Mouse (Mus musculus) heart, postnatal 0 days (tissue): Measurements from ENCODE around the gene Prkag1. TPM values are rescaled to one million over a fixed set of nuclear protein-coding genes. Genes with fewer than 3 reads are reported as not detected.

ENCODE experiments used
- ATAC-seq: fragments of 200-750 bp; cut with Nextera tagmentation; 2 replicates; pipeline ENCODE4 v1.8.0; 2017; ENCODE audit warnings: low read depth, moderate number of reproducible peaks, moderate library complexity; ENCODE audit not compliant: insufficient read depth
- DNase-seq: peaks from one replicate; pipeline ENCODE4 v3.0.0-alpha.2; 2016; ENCODE audit warnings: low spot score
- H3K27ac ChIP-seq: fragments of 300-500 bp; sonication (generic); 2 replicates; pipeline ENCODE4 v1.5.1; 2014; ENCODE audit warnings: low read depth, mild to moderate bottlenecking
- H3K27me3 ChIP-seq: fragments of 300-500 bp; sonication (generic); 2 replicates; pipeline ENCODE4 v1.6.1; 2014; ENCODE audit warnings: low read length, mixed read lengths; ENCODE audit not compliant: control insufficient read depth, insufficient read depth
- H3K36me3 ChIP-seq: fragments of 300-500 bp; sonication (generic); replicated peaks from 2 replicates; pipeline ENCODE4 v1.6.1; 2014; ENCODE audit warnings: low read length, mixed read lengths; ENCODE audit not compliant: control insufficient read depth, insufficient read depth
- H3K4me1 ChIP-seq: fragments of 300-500 bp; sonication (generic); 2 replicates; pipeline ENCODE4 v1.6.1; 2014; ENCODE audit warnings: antibody characterized with exemption; ENCODE audit not compliant: control insufficient read depth, insufficient read depth
- H3K4me2 ChIP-seq: fragments of 300-500 bp; sonication (generic); 2 replicates; pipeline ENCODE4 v1.6.1; 2014; ENCODE audit warnings: low read depth, mild to moderate bottlenecking, low read length, moderate library complexity
- H3K4me3 ChIP-seq: fragments of 300-500 bp; sonication (generic); 2 replicates; pipeline ENCODE4 v1.5.1; 2014; ENCODE audit warnings: low read depth, low read length
- H3K9ac ChIP-seq: fragments of 300-500 bp; sonication (generic); replicated peaks from 2 replicates; pipeline ENCODE4 v1.6.1; 2014; ENCODE audit warnings: low read depth, low read length, mixed read lengths
- H3K9me3 ChIP-seq: fragments of 300-500 bp; sonication (generic); replicated peaks from 2 replicates; pipeline ENCODE4 v1.6.1; 2016; ENCODE audit warnings: low read length; ENCODE audit not compliant: control insufficient read depth
- CTCF ChIP-seq: IDR thresholded peaks from 2 replicates; pipeline ENCODE4 v1.5.1; 2016; ENCODE audit warnings: antibody characterized with exemption, control low read depth, low read depth
- EP300 ChIP-seq: IDR thresholded peaks from 2 replicates; pipeline ENCODE4 v1.6.1; 2016; ENCODE audit warnings: antibody characterized with exemption, low read depth
- WGBS: fragments of 180-500 bp; shearing (Covaris S2); extraction: QIAGEN DNeasy Blood & Tissue Kit; methylation state at CpG from one replicate; pipeline ENCODE4 v1.1.7; 2014; 5-methylcytosine and 5-hydroxymethylcytosine counted together
- polyA plus RNA-seq: library from polyadenylated mRNA; unstranded; fragments of >200 nt; fragmentation: Nextera tagmentation; extraction: Ambion mirVana; gene quantifications from 2 replicates; pipeline ENCODE4 v1.2.1, GENCODE M21; 2015
- total RNA-seq: library from RNA; depleted of rRNA; stranded (reverse); fragments of >200 nt; gene quantifications from 2 replicates; pipeline ENCODE4 v1.2.3, GENCODE M21; 2014; ENCODE audit warnings: low replicate concordance

Gene Prkag1
- total and polyA plus RNA-seq, 2 experiments from 2014 or later = 114 to 115 TPM

DNA sequence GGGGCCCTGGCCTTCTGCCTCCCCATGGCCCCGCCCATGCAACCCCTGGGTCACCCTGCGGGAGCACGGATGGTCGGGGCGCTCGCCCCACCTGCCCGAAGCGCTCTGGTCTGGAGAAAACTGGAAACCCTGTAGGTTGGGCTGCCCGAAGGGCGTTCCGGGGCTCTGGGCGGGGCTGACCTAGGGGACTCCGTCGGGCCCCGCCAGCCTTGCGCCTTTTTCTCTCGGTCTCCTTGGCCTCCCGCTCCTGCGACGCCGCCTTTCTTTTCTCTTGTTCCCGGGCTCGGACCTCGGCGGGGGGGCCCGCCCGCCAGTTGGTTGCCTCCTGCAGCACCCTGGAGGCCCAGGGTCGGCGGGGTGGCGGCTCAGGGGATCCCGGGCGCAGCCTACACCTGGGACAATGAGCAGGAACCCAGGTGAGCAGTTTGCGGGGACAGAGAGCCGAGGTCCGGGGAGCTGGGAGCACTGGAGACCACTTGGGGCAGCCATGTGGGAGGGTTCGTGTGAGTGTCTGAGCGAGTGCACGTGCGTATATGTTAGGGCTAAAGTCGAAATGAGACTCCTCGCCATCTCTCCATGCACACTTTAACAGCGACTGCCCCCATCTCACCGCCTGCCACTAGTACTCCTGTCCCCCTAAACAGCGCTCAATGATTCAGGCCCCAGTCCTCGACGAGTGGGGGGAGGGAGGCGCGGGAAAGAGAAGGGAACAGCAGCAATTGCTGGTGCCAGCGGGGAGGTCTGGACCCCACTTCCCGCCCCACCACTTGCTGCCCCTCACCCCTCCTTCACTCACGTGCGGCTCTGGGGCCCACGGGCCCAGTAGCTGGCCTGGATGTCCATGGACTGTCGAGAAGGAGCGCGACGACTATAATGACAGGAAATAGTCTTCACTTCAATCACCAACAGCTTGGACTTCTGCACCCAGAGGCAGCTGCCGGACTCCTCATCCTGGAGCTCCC, 24.2 kb downstream of the Prkag1 start:
- 3% methylated on average over 56 of the region's 58 CpGs for WGBS
- peak overlapping the region; percentile 68 for H3K4me2 ChIP-seq
- no peak overlapping the region for H3K27ac ChIP-seq
- 0 out of 2 replicates have a peak, but pooled peaks have one; percentile 0 for ATAC-seq
- 0 out of 2 replicates have a peak, but pooled peaks cover 9% of the 10 kb centered on the region for H3K36me3 ChIP-seq
- no peak for TF ChIP-seq CTCF
- no peak for TF ChIP-seq EP300
- peaks cover 69% of the 10 kb centered on the region for H3K27me3 ChIP-seq
- peak overlapping the region; percentile 15; the same call in 1 of the 2 replicates for H3K9ac ChIP-seq
- H3K9me3 ChIP-seq = no peaks in the 10 kb centered on the region
- peak overlapping the region; percentile 43 for H3K4me3 ChIP-seq
- no peak for DNase-seq
- peaks cover 28% of the 10 kb centered on the region for H3K4me1 ChIP-seq

DNA sequence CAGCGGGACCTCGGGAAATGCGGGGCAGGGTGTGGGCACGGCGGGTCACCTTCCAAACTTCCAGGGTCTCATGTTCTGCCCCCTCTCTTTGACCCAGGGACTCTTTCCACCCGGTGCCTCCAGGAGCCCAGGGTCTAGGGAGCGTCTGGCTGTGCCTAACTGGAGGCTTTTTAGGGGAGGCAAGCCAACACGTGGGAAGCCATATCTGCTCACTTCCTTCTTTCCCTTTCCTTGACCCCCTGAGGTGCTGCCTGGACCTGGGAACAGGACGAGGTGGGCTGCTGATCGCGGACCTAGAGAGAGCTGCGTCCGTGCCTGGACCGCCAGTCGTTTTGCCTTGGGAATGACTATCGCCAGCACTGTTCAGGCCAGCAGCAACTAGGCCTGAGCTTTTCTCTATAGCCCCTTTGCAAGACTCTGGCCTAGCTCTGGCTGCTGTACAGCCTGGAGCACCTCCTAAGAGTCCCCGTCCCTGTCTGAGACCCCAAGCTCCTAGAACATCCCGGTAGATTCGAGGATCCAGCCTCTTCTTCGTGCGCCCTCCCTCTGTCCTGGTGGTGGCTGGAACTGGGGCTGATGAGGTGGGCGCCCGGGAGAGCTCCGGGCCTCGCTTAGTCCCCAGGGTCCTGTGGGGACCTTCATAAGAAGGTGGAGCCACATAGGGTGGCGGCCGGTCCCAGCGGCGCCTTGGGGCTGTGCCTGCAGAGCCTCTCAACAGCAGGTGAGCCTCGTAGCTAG, 25.1 kb downstream of the Prkag1 start:
- WGBS = 27% methylated on average over 30 of the region's 30 CpGs
- Histone ChIP-seq H3K9ac (no peak overlapping the region), H3K27me3 (peaks cover 78% of the 10 kb centered on the region), H3K4me1 (peaks cover 28% of the 10 kb centered on the region), H3K9me3 (no peaks in the 10 kb centered on the region), H3K27ac (no peak overlapping the region), H3K4me3 (peak overlapping the region; percentile 50), H3K36me3 (0 out of 2 replicates have a peak, but pooled peaks cover 6% of the 10 kb centered on the region), H3K4me2 (peak overlapping the region; percentile 74)
- TF ChIP-seq EP300 (no peak), CTCF (no peak)
- no peak for DNase-seq
- no peak for ATAC-seq

DNA sequence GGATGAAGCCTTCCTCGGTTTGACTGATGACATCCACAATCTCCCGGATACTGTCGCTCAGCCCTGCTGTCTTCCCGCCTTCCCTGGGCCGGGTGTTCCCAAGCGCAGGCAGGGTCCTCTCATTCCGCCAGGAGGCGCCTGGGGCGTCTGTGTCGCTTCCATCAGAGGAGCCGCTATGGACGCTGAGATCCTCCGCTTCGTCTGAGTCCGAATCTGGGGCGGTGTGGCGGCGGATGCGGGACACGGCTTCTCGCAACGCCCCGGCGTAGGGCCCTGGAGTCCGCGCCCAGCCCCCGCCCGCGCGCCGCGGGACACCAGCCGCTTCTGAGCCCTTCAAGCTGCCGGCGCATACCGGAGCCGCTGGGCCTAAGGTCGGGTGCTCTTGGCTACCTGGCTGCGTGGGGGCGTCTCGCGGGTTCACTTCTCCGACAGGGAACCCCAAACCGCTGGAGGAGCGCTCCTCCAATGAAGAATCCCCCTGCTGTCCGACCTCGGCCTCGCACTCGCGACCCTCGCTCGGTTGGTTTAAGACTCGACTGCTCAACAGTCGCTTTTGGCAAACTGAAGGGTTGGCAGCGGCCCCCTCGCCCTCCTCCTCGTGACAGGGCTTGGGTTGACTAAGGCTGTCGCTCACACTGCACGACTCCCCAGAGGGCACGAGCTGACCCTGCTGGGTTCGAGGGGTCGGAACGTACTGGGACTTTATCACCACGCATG, 25.8 kb downstream of the Prkag1 start:
- Histone ChIP-seq H3K4me1 (peaks cover 28% of the 10 kb centered on the region), H3K27ac (no peak overlapping the region)
- peak; percentile 73 for DNase-seq

DNA sequence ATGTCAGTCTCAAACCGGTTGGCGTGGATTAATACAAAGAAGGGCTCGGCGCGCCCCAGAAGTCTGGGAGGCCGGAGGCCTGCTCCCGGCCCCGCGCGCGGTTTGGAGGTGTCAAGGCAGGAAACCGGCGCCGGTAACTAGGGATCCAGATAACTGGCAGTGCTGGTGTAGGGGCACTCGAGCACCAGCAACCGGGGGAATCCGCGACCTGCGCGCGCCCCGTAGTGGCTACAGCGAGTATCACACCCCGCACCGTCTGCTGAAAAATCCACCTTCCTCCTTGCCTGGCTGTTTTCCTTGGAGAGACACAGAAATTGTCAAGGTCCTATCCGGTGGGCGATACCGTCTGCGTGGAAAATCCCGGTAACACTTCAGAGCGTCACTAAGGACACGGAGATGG, 27.3 kb downstream of the Prkag1 start:
- Histone ChIP-seq H3K27ac (no peak overlapping the region), H3K4me2 (peak overlapping the region; percentile 44), H3K36me3 (no peaks in the 10 kb centered on the region), H3K4me3 (peak overlapping the region; percentile 17; the same call in 1 of the 2 replicates), H3K27me3 (peaks cover 89% of the 10 kb centered on the region), H3K4me1 (peaks cover 25% of the 10 kb centered on the region), H3K9me3 (no peaks in the 10 kb centered on the region), H3K9ac (no peak overlapping the region)
- 1% methylated on average over 32 of the region's 32 CpGs for WGBS
- TF ChIP-seq EP300 (no peak), CTCF (peak; percentile 71)
- DNase-seq (peak; percentile 65), ATAC-seq (peak; percentile 34; the same call in 1 of the 2 replicates)

More for the DNA sequence above, 25.8 kb downstream of the Prkag1 start:
- peak; percentile 68 for TF ChIP-seq CTCF
- TF ChIP-seq EP300 = no peak
- peak; percentile 22; the same call in 1 of the 2 replicates for ATAC-seq
- Histone ChIP-seq H3K27me3 (peaks cover 85% of the 10 kb centered on the region), H3K9ac (no peak overlapping the region; the same call in 1 of the 2 replicates), H3K4me3 (peak overlapping the region; percentile 50), H3K9me3 (no peaks in the 10 kb centered on the region), H3K36me3 (no peaks in the 10 kb centered on the region), H3K4me2 (peak overlapping the region; percentile 74)
- WGBS = 3% methylated on average over 64 of the region's 64 CpGs

DNA sequence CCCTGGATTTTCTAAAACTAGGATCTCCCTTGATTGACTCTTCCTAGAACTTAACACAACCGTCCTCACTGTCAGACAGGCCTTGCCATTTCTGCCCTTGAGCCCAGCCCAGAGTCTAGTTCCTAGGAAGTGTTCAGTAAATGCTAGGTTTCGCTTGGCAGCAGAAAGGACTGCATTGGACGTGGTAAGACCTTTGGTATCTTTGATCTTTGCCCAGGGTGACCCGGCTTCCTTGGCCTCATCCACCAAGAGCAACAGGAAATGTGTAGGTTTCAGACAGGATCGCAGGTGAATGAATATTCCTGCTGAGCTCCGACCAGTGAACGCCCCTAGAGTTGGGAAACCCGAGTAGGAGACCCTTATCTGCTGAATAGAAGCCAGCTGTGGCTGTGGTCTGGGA, 28.4 kb downstream of the Prkag1 start:
- Histone ChIP-seq H3K36me3 (no peaks in the 10 kb centered on the region), H3K9ac (no peak overlapping the region), H3K4me3 (no peak overlapping the region), H3K27me3 (peaks cover 96% of the 10 kb centered on the region), H3K9me3 (no peaks in the 10 kb centered on the region), H3K27ac (no peak overlapping the region), H3K4me2 (no peak overlapping the region), H3K4me1 (peaks cover 16% of the 10 kb centered on the region)
- no peak for TF ChIP-seq EP300
- ATAC-seq (no peak), DNase-seq (no peak)
- WGBS = 16% methylated on average over 8 of the region's 8 CpGs
